Mouse (Mus musculus) CH12.LX (cell line): ENCODE results near the gene Arhgef11. TPM values are rescaled to one million over a fixed set of nuclear protein-coding genes. Genes with fewer than 3 reads are reported as not detected.

Source experiments
- DNase-seq: peaks from one replicate; pipeline ENCODE4 v3.0.0-alpha.2; 2013; ENCODE audit errors: extremely low read depth
- H3K27ac ChIP-seq: 2 replicates; pipeline ENCODE4 v1.5.1; 2012; ENCODE audit warnings: low read depth, mild to moderate bottlenecking, control low read depth, moderate library complexity; ENCODE audit not compliant: insufficient read depth
- H3K27me3 ChIP-seq: replicated peaks from 2 replicates; pipeline ENCODE3; 2012; ENCODE audit warnings: inconsistent platforms
- H3K36me3 ChIP-seq, 2 experiments: replicated peaks in 1 of 2; 2 replicates each; pipeline versions ENCODE3 to v1.6.1; 2012; ENCODE audit warnings: inconsistent platforms in 1 of 2, low read length in 1 of 2, mild to moderate bottlenecking in 1 of 2, mixed read lengths in 1 of 2, moderate library complexity in 1 of 2; ENCODE audit not compliant: control insufficient read depth in 1 of 2, insufficient read depth in 1 of 2
- H3K4me1 ChIP-seq, 2 experiments: 2 replicates each; pipeline ENCODE4 v1.6.1; 2012; ENCODE audit warnings: inconsistent platforms in 1 of 2, moderate library complexity in 1 of 2; ENCODE audit not compliant: insufficient read depth in 2 of 2, control insufficient read depth in 1 of 2
- H3K4me2 ChIP-seq: 2 replicates; pipeline ENCODE4 v1.6.1; 2012; ENCODE audit warnings: low read depth, mild to moderate bottlenecking, control low read depth; ENCODE audit not compliant: poor library complexity, insufficient read depth, severe bottlenecking
- H3K4me3 ChIP-seq, 3 experiments: fragments of 150-350 bp in 1 of 3; sonication (generic) in 1 of 3; replicated peaks in 1 of 3; 2 replicates each; pipeline versions ENCODE3 to v1.5.1; 2011 to 2012; ENCODE audit warnings: low read depth in 2 of 3, low read length in 2 of 3, mild to moderate bottlenecking in 2 of 3, moderate library complexity in 2 of 3, control low read depth in 1 of 3, improper control_type of control experiment in 1 of 3, inconsistent platforms in 1 of 3, mixed read lengths in 1 of 3; ENCODE audit not compliant: poor library complexity in 1 of 3
- H3K79me2 ChIP-seq: replicated peaks from 2 replicates; pipeline ENCODE4 v1.6.1; 2012; ENCODE audit warnings: mild to moderate bottlenecking, moderate library complexity; ENCODE audit not compliant: control insufficient read depth, poor library complexity, insufficient read depth, severe bottlenecking; ENCODE audit errors: extremely low read depth
- H3K9ac ChIP-seq: 2 replicates; pipeline ENCODE4 v1.6.1; 2012; ENCODE audit warnings: low read depth, mild to moderate bottlenecking, control low read depth, moderate library complexity; ENCODE audit not compliant: insufficient read depth
- H3K9me3 ChIP-seq: replicated peaks from 2 replicates; pipeline ENCODE3; 2012; ENCODE audit warnings: low read length, inconsistent platforms, mixed read lengths
- CHD1 ChIP-seq: IDR thresholded peaks from 2 replicates; pipeline ENCODE4 v1.6.1; 2012; ENCODE audit warnings: low read depth, low read length, improper control_type of control experiment, inconsistent platforms
- CHD2 ChIP-seq: IDR thresholded peaks from 2 replicates; pipeline ENCODE4 v1.6.1; 2011; ENCODE audit warnings: low read length, improper control_type of control experiment
- CTCF ChIP-seq, 2 experiments: IDR thresholded peaks in 1 of 2; conservative IDR thresholded peaks in 1 of 2; 2 replicates each; pipeline ENCODE4 v1.5.1; 2011 to 2012; ENCODE audit warnings: low read depth in 2 of 2, low read length in 2 of 2, improper control_type of control experiment in 1 of 2, inconsistent platforms in 1 of 2, mild to moderate bottlenecking in 1 of 2, moderate library complexity in 1 of 2
- E2F4 ChIP-seq: IDR thresholded peaks from 2 replicates; pipeline ENCODE4 v1.6.1; 2011; ENCODE audit warnings: low read depth, low read length, improper control_type of control experiment; ENCODE audit not compliant: insufficient replicate concordance
- ELF1 ChIP-seq: IDR thresholded peaks from 2 replicates; pipeline ENCODE4 v1.6.1; 2014; ENCODE audit warnings: low read depth, mild to moderate bottlenecking, inconsistent platforms, low read length, improper control_type of control experiment
- EP300 ChIP-seq: IDR thresholded peaks from 2 replicates; pipeline ENCODE4 v1.6.1; 2011; ENCODE audit warnings: low read length, improper control_type of control experiment
- ETS1 ChIP-seq: conservative IDR thresholded peaks from 2 replicates; pipeline ENCODE4 v1.6.1; 2012; ENCODE audit warnings: low read depth, mild to moderate bottlenecking, inconsistent platforms, low read length, improper control_type of control experiment, moderate library complexity
- GABPA ChIP-seq: IDR thresholded peaks from 2 replicates; pipeline ENCODE4 v1.6.1; 2012; ENCODE audit warnings: low read depth, low read length, improper control_type of control experiment, inconsistent platforms; ENCODE audit not compliant: insufficient replicate concordance
- HCFC1 ChIP-seq: IDR thresholded peaks from 2 replicates; pipeline ENCODE4 v1.6.1; 2012; ENCODE audit warnings: low read depth, mild to moderate bottlenecking, inconsistent platforms, low read length, improper control_type of control experiment
- IRF4 ChIP-seq: IDR thresholded peaks from 2 replicates; pipeline ENCODE4 v1.6.1; 2014; ENCODE audit warnings: low read depth, mild to moderate bottlenecking, inconsistent platforms, low read length, improper control_type of control experiment
- JUN ChIP-seq: IDR thresholded peaks from 2 replicates; pipeline ENCODE4 v1.6.1; 2011; ENCODE audit warnings: low read depth, mild to moderate bottlenecking, low read length, improper control_type of control experiment, moderate library complexity; ENCODE audit not compliant: insufficient read depth
- KAT2A ChIP-seq: IDR thresholded peaks from 2 replicates; pipeline ENCODE4 v1.6.1; 2012; ENCODE audit warnings: low read length, improper control_type of control experiment, inconsistent platforms; ENCODE audit not compliant: insufficient replicate concordance
- MAFK ChIP-seq: IDR thresholded peaks from 2 replicates; pipeline ENCODE4 v1.6.1; 2011; ENCODE audit warnings: low read length, improper control_type of control experiment; ENCODE audit not compliant: insufficient replicate concordance
- MXI1 ChIP-seq: IDR thresholded peaks from 2 replicates; pipeline ENCODE4 v1.6.1; 2011; ENCODE audit warnings: mild to moderate bottlenecking, low read depth, low read length, improper control_type of control experiment
- NELFE ChIP-seq: IDR thresholded peaks from 2 replicates; pipeline ENCODE4 v1.6.1; 2011; ENCODE audit warnings: low read depth, low read length, improper control_type of control experiment
- PAX5 ChIP-seq: IDR thresholded peaks from 2 replicates; pipeline ENCODE4 v1.6.1; 2012; ENCODE audit warnings: low read length, inconsistent platforms, mixed read lengths
- POLR2A ChIP-seq: IDR thresholded peaks from 2 replicates; pipeline ENCODE4 v1.6.1; 2011; ENCODE audit warnings: low read depth, mild to moderate bottlenecking, improper control_type of control experiment, low read length
- RAD21 ChIP-seq: IDR thresholded peaks from 2 replicates; pipeline ENCODE4 v1.6.1; 2011; ENCODE audit warnings: low read depth, mild to moderate bottlenecking, low read length, improper control_type of control experiment, moderate library complexity
- RCOR1 ChIP-seq: conservative IDR thresholded peaks from 2 replicates; pipeline ENCODE4 v1.6.1; 2012; ENCODE audit warnings: low read depth, mild to moderate bottlenecking, inconsistent platforms, low read length, improper control_type of control experiment
- SIN3A ChIP-seq: IDR thresholded peaks from 2 replicates; pipeline ENCODE4 v1.6.1; 2012; ENCODE audit warnings: low read length, improper control_type of control experiment, inconsistent platforms
- TBP ChIP-seq: conservative IDR thresholded peaks from 2 replicates; pipeline ENCODE4 v1.6.1; 2011; ENCODE audit warnings: low read depth, low read length, improper control_type of control experiment
- UBTF ChIP-seq: IDR thresholded peaks from 2 replicates; pipeline ENCODE4 v1.6.1; 2012; ENCODE audit warnings: low read depth, mild to moderate bottlenecking, inconsistent platforms, low read length, improper control_type of control experiment, moderate library complexity
- USF1 ChIP-seq: IDR thresholded peaks from 2 replicates; pipeline ENCODE4 v1.6.1; 2014; ENCODE audit warnings: low read depth, mild to moderate bottlenecking, inconsistent platforms, low read length, improper control_type of control experiment
- USF2 ChIP-seq: conservative IDR thresholded peaks from 2 replicates; pipeline ENCODE4 v1.6.1; 2011; ENCODE audit warnings: low read depth, low read length, improper control_type of control experiment
- ZC3H11A ChIP-seq: IDR thresholded peaks from 2 replicates; pipeline ENCODE4 v1.6.1; 2012; ENCODE audit warnings: low read depth, mild to moderate bottlenecking, inconsistent platforms, low read length, improper control_type of control experiment
- dilution Hi-C: fragments of 300-500 bp; cut with MboI; formaldehyde crosslinking; loops from 2 replicates; pipeline ENCODE4 v1.14.3; 2020; ENCODE audit warnings: low sequenced_read_pairs; ENCODE audit not compliant: extremely low pct_unique_long_range_greater_than_20kb, extremely low pct_ligation_motif_present
- in situ Hi-C: fragments of 300-500 bp; cut with MboI; formaldehyde crosslinking; loops from 3 replicates; pipeline ENCODE4 v1.14.3; 2019; ENCODE audit warnings: low sequenced_read_pairs, low pct_ligation_motif_present, low pct_unique_long_range_greater_than_20kb, mixed read lengths
- polyA plus RNA-seq: library from polyadenylated mRNA; unstranded; fragments of >175 nt; gene quantifications from 2 replicates; pipeline ENCODE4 v1.2.1, GENCODE M21; 2012; ENCODE audit warnings: low read depth; ENCODE audit not compliant: insufficient read length
- total RNA-seq, 2 experiments: library from RNA; depleted of rRNA; stranded (reverse); fragments of 300-350 nt in 1 of 2; fragments of >200 nt in 1 of 2; gene quantifications; 2 replicates each; pipeline ENCODE4 v1.2.3; 2012 to 2014

Arhgef11 gene
- total and polyA plus RNA-seq, 3 experiments: 5.6 to 11.7 (median 8.7) TPM

GRCm38 (mm10) chr3:87646174-87646573, 28.8 kb downstream of the Arhgef11 start:
- Histone ChIP-seq H3K4me1 (no peaks in the 10 kb centered on the region), H3K9me3 (no peaks in the 10 kb centered on the region), H3K27ac (no peak overlapping the region), H3K4me2 (no peak overlapping the region), H3K27me3 (no peaks in the 10 kb centered on the region), H3K4me3 (no peak overlapping the region), H3K9ac (no peak overlapping the region), H3K36me3 (peaks cover 2 to 5% of the 10 kb centered on the region in 2 experiments), H3K79me2 (peaks cover 3% of the 10 kb centered on the region)
- dilution Hi-C loops: no loop called here
- TF ChIP-seq MXI1: no peak
- TF ChIP-seq PAX5: no peak
- TF ChIP-seq USF2: no peak
- no peak for TF ChIP-seq CHD2
- no peak for TF ChIP-seq POLR2A
- no peak for TF ChIP-seq KAT2A
- TF ChIP-seq SIN3A: no peak
- no peak for TF ChIP-seq TBP
- TF ChIP-seq NELFE: no peak
- no peak for TF ChIP-seq CHD1
- no peak for TF ChIP-seq MAFK
- in situ Hi-C loops: no loop called here
- no peak for DNase-seq

- no peaks in the 10 kb centered on the region for H3K9me3 ChIP-seq
- TF ChIP-seq CTCF (conservative IDR thresholded peaks at IDR 0.05 in 1 of 2, IDR thresholded peaks at IDR 0.05 in 1 of 2; ENCODE audit: low read depth in 2 of 2, low read length in 2 of 2): no peak
- no peak for TF ChIP-seq PAX5
- TF ChIP-seq EP300: no peak
- TF ChIP-seq IRF4: no peak
- TF ChIP-seq NELFE: no peak
- no peak for TF ChIP-seq ETS1
- TF ChIP-seq ELF1: no peak
- no peak for TF ChIP-seq E2F4
- TF ChIP-seq JUN: no peak
- no peak for TF ChIP-seq SIN3A
- no peak for TF ChIP-seq USF1
- TF ChIP-seq KAT2A: no peak
- TF ChIP-seq ZC3H11A: no peak
- no peak for TF ChIP-seq GABPA
- no peak for TF ChIP-seq RCOR1
- TF ChIP-seq UBTF: no peak
- TF ChIP-seq HCFC1: no peak
- TF ChIP-seq RAD21: no peak
These were observed 31.7 kb downstream of the Arhgef11 start for GRCm38 (mm10) chr3:87649063-87649462.

More at GRCm38 (mm10) chr3:87649063-87649462, 31.7 kb downstream of the Arhgef11 start:
- in situ Hi-C loops: no loop called here
- no peak for DNase-seq
- no peak overlapping the region for H3K27ac ChIP-seq
- H3K4me1 ChIP-seq: peaks cover 0 to 6% of the 10 kb centered on the region in 2 experiments; a peak in 2 of 4 replicates
- peaks cover 2 to 5% of the 10 kb centered on the region in 2 experiments for H3K36me3 ChIP-seq
- dilution Hi-C loops: no loop called here
- H3K4me3 ChIP-seq: no peak overlapping the region
- H3K27me3 ChIP-seq: no peaks in the 10 kb centered on the region
- H3K4me2 ChIP-seq: no peak overlapping the region
- no peak overlapping the region for H3K9ac ChIP-seq
- H3K79me2 ChIP-seq: no peaks in the 10 kb centered on the region; the same call in 1 of the 2 replicates
